Mouse (Mus musculus) yolk sac, embryonic 10.5 days (tissue): ENCODE results near the gene Hist3h2ba.

ENCODE experiments used
- DNase-seq: peaks from one replicate; pipeline ENCODE4 v3.0.0-alpha.2; 2017; ENCODE audit warnings: low spot score

The Hist3h2ba gene

DNA sequence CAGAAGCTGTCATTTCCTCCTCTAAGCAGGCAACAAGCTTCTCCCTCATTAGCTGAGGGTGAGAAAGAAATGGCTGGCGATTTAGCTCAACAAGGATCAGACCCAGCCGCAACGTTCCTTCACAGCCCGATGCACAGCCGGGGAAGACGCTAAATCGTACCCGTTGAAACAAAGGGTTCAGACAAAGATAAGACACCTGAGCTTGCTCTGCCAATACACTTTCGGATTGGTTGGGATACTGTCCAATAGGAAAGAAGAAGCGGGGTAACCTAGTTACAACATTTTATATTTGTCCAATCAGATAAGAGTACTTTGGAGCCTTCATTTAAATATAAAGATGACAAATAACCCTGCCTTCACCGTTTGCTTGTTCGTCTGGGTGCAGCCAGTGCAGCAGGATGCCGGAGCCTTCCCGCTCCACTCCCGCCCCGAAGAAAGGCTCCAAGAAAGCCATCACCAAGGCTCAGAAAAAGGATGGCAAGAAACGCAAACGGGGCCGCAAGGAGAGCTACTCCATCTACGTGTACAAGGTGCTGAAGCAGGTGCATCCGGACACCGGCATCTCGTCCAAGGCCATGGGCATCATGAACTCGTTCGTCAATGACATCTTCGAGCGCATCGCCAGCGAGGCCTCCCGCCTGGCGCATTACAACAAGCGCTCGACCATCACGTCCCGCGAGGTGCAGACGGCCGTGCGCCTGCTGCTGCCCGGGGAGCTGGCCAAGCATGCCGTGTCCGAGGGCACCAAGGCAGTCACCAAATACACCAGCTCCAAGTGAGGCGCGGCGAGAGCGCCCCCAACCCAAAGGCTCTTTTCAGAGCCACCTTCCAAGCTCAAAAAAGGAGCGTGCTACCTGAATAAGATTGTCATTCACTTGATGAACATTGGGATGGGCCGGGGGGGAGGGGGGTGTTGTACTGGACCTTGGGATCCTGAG, at the start of gene Hist3h2ba:
Hist3h2ba (plus strand) TSS at position 379 of the 938 bp plus-strand sequence.
- no peak for DNase-seq

DNA sequence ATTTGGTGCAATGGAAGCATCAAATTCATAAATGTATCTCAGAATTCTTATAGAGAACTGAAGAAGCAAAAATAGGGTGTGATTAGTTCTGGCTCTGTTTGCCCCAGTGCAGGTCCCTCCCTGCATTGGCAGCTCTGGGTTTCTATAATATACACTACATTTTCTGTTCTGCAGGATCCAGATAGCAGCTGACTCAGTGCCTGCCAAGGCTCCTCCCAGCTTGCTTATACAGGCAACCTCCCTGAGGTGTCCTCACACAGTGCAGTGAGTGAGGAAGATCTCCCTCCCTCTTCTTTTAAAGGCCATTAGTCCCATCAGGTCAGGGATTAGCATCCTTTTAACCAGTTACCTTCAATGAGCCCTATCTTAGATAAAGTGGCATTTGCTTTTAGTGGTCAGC, 47.6 kb upstream of the Hist3h2ba start:
- no peak for DNase-seq

DNA sequence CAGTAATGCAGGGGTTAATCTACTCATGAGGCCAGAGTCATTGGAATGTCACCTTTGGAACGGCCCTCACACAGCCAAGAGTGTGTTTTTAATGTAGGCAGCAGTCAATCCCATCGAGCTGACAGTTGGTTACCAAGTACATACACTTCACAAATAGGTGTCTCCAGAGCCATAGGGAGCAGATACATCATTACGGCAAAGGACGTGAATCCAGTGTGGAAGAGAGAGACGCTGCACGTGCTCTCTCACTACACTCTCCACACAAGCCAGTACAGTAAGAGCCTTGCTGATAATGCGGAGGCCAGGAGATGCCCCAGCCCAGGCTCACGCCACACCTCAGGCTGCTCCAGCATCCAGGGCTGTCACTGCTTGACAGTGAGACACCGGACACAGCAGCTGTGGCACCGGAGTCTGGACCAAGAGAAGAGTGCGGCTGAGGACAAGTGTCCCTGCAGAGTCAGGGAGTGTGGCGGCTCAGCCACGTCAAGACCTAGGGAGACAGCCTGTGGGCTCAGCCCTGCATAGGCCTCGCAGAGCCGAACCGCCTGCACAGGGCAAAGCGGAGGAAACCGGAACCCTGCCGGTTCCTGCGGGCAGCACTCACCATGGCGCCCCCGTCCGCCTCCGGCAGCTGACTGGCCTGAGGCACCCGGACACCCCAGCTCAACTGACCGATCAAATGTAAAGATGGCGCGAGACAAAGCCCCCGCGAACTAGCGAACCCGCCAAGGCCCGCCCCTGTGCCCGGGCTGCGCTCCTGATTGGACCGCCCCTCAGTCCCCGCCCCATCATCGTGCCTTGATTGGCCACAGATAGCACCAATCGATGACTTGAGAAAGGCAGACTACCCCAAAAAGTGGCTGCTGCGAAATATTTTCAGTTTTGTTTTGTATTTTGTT, 45.0 kb upstream of the Hist3h2ba start, which contains the start of gene Zfp39:
Zfp39 (minus strand) TSS at position 715 of the 899 bp plus-strand sequence.
- peak; percentile 96 for DNase-seq

DNA sequence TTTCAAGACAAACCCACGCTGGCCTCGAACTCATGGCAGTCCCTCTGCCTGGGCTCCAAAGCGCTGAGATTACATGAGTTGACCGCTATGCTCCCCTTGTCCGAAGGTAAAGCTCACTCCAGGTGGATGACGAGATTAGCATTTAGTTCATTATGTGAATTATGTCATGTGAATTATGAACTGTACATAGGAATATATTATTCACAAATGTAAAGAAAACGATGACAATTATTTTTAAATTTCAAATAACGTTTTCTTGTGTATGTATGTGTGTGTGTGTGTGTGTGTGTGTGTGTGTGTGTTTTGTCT, 44.4 kb upstream of the Hist3h2ba start:
- no peak for DNase-seq

DNA sequence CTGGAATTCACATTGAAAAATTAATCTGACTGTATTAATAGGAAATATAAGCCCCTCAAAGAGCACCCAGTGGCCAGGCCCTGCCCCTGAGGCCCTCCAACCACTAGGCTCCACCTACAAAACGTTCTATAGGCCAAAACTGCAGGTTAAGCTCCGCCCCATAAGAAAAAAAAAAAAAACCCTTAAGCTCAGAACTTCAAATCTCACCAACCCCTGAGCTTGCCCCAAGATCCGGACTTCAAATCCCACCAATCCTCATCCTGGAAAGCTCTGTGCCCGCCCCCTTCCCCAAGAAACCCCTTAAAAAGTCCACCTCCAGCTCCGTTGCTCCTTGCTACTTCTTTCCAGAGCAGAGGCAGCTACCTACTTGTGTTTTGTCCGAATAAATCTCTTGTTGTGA, 43.9 kb upstream of the Hist3h2ba start:
- no peak for DNase-seq

DNA sequence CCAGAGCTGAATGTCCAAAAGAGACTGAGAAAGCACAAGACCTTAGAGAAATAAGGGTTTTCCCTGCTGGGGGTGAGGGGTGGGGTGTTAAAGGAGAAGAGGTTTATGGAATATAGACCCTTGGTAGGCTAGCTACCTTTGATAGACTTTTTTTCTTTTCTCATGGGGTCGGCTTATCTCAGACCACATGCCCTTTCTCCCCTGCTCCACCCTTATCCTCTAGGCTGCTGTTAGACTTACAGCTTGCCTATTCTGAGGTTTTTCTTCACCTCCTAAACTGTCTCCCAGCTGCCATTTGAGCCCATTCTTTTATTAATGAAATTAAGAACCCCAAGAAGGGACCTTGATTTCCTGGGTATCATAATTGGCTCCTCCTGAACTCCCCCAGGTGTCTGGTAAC, 34.9 kb upstream of the Hist3h2ba start:
- no peak for DNase-seq

DNA sequence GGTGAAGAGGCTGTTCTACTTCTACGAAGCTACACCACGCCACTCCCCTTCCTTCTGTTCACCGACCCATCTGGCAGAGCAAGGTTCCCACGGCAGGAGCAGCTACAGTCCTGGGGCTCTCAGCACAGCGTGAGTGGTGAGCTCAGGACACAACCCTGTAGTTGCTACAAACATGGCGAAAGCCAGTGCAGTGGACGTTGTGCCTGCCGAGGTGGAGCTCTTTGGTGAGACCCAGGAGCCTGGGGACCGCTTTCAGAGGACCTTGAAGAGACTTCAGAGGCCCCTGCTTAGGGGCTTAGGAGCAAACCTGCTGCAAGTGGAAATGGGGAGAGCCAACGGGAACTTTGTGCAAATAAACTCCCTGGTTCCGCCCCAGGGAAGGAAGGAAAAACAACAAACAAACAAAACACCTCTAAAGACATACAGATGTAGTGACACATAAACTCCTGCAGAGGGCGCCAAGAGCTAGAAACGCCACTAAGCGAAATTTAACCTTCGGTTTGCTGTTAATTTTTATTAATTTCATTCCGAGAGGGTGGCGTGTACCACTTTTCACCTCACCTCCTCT, 34.2 kb upstream of the Hist3h2ba start:
- no peak for DNase-seq

DNA sequence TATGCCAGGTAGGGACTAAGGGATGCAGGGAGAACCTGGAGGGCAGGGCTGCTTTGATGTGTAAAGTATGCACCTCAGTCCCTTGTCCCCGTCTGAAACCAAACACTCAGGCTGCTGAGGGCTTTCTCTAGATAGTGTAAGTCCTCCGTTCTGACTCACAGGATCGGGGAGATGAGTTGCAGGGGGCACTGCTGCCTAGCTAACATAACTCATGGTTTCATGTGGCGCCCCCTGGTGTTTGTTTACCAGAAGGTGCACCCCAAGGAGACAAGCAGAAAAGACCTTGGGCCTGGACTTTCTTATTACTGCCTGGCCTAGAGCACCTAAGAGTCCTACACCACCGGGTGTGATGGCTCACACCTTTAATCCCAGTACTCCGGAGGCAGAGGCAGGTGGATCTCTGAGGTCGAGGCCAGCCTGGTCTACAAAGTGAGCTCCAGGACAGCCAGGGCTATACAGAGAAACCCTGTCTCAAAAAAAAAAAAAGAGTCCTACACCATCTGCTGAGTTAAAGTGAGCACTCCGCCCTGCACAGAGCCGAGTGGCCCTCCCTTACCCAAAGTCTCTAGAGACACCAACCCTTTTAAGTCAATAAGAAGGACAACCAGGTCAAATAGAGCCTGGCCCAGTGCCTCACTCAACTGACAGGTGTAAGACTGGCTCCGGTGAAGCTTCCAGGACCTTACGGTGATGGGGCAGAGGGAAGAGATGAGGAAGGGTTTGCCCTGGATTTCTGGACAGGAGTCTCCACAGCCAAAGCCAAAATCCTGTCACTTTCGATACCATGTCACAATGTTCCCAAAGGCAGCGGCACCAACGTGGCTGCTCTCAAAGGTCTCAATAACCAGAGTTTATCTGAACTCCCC, 31.6 kb upstream of the Hist3h2ba start:
- DNase-seq, result no peak

DNA sequence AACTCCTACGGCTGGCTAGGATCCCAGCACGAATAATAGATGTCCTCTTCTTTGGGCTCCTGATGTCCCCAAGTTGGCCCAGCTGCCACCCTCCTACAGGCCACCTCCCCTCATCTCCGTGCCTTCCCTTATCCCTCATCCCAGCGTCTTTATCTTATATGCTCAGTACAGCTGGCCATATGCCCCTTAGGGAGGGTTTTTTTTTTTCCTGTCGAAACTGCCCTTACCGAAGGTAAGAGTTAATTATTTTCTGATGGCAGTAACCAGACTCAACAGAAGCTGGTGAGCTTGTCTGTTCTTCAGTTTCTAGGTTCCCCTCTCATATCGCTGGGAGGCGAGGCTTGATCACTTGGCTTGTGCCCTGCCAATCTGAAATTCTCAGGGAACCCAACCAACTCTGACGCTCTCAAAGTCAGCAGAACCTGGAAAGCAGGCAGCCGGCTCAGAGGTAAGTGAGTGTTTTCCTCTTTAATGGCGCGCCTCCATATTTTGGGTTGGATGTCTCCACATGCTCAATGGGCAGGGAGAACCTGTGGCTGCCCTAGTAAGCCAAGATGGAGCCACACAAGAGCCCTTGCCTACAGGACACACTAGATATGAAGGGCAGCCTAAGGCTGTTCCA, 30.9 kb upstream of the Hist3h2ba start, which contains the start of gene Btnl10:
Btnl10 (plus strand) TSS at position 164 of the 622 bp plus-strand sequence.
- no peak for DNase-seq

DNA sequence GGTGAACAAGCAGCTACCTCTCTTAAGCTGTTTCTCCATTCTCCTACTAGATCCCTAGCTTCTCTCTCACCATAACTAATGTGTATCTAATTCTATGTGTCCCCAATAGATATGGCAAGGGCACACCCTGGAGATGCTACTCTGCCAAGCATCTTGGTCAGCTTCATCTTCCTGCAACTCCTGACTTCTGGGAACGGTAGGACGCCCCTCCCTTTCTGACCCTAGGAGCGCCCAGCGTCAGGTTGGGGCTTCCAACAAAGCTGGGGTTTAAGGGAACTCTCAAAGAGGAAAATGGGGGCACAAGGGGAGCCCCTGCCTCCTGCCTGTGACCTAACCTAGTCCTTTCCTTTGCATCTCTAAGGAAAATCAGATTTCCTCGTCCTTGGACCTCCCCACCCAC, 30.0 kb upstream of the Hist3h2ba start:
- DNase-seq, result no peak

DNA sequence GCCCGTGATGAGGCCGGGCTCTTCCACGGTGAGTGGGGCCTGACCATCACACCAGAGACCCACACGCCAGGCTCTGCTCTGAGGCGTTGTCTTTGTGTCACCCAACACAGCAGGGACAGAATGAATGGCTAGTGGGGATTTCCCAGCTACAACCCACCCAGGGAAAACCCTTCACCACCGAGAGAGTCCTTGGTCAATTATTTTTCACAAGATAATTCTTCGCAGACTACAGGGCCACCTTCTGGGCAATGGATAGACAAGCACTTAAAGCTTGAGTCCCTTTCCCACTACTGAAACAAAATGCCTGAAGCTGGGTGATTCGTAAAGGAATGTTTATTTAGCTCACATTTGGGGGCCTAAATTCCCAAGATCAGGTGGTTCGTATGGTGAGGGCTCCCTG, 26.3 kb upstream of the Hist3h2ba start:
- no peak for DNase-seq

DNA sequence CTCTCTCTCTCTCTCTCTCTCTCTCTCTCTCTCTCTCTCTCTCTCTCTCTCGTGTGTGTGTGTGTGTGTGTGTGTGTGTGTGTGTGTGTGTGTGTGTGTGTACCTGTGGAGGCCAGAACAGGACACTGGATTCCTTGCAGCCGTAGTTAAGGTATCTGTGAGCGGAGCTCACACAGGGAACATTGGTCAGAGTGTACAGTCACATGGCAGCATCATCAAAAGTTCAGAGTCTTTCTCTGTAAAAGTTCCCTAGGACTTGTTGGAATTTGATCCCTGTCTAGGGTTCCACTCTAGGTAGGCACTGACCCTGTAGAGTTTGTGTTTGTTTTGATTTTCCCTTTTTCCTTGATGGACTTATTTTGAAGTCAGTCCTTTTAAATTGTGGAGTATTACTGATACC, 22.1 kb upstream of the Hist3h2ba start:
- DNase-seq, result no peak

DNA sequence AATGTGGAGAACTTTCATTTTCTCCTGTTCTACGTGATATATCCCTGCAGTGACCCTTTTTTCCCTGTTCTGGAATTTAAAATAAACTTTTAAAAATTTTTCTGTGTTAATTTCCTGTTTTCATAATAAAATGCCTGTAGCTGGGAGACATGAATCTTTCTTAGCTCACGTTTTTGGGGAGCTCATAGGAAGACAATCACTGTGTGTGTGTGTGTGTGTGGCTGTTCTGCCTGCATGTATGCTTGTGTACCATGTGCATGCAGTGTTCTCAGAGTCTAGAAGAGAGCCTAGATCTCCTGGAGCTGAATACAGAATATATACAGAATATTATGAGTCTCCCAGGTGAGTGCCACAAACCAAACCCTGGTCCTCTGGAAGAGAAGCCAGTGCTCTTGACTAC, 21.7 kb upstream of the Hist3h2ba start:
- no peak for DNase-seq

DNA sequence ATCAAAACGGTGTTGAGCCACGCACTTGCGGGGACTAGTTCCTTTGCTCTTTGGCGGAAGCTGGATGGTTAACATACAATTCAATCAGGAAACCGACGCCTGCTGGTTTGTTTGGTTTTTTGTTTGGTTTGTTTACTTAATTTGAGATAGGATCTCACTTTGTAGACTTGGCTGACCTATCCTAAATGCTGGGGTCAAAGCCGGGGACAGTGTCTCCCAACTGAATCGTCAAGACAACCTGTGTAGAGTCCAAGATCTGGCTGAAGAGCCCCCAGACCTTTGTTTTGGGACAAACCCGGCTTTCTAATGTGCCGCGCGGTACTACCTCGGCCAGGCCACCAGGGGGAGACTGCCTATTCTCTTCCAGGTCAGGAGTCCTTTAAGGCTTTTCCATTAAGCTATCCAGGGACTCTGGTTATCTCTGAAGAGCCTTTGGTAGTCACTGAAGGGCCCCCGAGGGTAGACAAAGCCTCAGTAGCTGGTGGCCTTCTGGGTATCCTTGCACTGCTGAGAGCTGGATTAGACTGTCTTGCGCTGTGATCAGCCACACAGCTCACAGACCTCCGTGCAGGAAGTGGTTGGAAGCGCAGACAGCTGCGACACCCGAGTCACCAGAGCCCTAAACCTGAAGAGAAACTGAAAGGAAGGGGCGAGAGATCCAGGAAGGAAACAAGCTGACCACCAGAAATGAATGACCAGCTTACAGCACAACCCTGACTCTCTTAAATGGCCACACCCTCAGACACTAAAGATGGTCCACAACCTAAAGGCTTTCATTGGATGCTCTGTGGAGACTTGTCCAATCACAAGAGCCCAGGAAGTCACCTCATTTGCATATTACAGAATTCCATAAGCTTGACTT, 20.7 kb upstream of the Hist3h2ba start:
- peak; percentile 55 for DNase-seq

DNA sequence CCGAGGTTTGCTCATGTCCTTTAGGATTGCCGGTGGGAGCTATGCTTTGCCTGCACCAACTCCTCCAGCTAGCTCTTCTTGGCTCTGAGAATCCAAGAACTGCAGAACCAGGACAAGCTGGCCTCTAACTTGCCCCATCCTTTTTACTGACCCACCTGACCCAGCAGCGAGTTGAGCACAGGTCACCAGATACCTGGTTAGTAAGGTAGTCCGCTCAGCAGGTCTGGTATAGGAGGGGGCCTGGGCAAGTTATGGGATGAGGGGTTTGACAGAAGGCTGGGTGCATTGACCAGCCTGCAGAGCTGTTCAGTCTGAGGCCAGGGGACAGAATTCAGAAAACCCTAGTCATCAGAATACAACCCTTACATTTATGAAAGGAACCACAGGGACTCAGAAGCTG, 19.7 kb upstream of the Hist3h2ba start:
- DNase-seq, result no peak

DNA sequence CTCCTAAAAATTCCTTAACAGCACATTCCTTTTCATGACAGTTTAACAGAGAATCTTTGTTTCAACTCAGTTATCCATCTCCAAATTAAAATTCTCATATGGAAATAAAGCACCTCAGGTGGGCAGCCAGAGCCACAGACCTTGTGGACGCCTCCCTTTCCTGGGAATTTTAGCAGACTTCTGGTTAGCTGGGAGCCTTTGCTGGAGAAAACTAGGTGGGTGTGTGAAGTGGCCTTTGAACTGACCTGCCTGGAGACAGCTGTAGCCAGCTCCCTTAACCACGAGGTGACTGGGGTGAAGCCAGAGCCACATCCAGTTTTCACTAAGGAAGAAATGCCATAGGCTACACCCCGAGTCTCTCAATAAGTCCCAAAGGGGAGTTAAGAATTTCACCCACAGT, 19.1 kb upstream of the Hist3h2ba start:
- peak; percentile 60 for DNase-seq

DNA sequence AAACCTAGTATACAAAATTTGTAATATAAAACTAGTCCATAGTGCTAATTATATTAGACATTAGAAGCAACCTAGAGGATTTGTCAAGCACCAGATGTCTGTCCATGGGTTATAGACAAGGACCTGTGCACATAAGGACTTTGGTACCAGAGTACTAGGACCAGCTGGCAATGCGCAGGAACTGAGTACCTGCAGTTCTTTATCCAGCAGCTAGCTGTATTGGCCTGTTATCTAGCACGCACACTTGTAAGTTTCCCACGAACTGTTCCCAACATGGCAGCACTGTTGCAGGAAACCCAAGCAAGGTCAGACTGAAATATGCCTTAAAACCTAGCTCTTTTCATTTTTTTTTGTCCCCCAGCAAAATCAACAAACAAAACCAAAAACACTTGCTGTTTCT, 18.5 kb upstream of the Hist3h2ba start:
- DNase-seq, result no peak

DNA sequence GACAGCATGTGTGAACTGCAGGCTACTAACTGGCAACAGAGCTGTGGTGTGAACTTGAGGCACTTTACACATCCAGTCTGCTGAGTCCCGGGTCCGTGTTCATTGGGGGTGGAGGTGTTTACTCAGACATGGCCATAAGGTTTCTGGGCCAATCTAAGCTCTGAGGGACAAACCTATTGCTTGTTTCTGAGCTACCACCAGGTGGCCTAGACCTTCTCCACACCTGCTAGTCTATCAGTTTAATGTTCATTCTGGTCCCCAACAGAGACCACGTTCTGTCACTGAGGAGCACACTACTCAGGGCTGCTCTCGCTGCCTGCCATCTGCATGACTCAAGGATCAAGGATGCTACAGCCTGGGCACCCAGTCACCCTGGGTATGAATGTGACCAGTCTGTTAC, 17.1 kb upstream of the Hist3h2ba start:
- DNase-seq, result no peak

DNA sequence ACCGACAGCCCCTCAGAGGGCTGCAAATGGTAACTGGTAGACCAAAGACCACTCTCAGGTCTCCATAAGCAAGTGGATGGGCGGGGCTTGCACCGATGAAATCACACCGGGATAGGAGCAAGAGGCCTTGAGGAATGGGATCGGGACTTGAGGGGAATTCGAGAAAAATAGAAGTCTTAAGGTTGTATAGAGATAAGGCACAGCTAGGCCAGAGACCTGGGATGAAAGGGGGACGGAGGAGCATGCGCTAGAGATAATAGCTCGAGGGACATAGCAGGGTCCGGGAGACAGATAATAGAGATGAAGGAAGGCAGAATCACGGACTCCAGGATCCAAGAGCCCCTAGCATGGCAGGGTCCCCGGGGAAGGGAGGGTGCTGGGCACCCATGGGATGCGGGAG, 10.8 kb upstream of the Hist3h2ba start:
- DNase-seq, result no peak
